Mouse (Mus musculus) large intestine, adult 2 months (tissue): ENCODE measurements around the gene 5430403G16Rik. TPM values are rescaled to one million over a fixed set of nuclear protein-coding genes. Genes with fewer than 3 reads are reported as not detected.
A peak's percentile ranks its signal among the peaks of the same experiment; 100 is the strongest.
"Not testable (repeated sequence)": the region's sequence is repeated elsewhere in the genome, so short reads cannot be mapped to it uniquely, and the experiment has no call there.

Experiments
- DNase-seq: peaks from one replicate; pipeline ENCODE4 v3.0.0-alpha.2; 2012; ENCODE audit warnings: low read depth, low spot score
- WGBS: fragments of 180-500 bp; shearing (Covaris S2); methylation state at CpG from one replicate; pipeline ENCODE4 v1.1.7; 2018; 5-methylcytosine and 5-hydroxymethylcytosine counted together
- polyA plus RNA-seq: library from polyadenylated mRNA; depleted of rRNA; stranded (reverse); fragments of >200 nt; gene quantifications from 2 replicates; pipeline ENCODE4 v1.2.3, GENCODE M21; 2012; rRNA removed

Gene 5430403G16Rik
- 0.16 and 0.18 TPM in 2 replicates for polyA plus RNA-seq

- WGBS: under 1% methylated on average over 26 of the region's 26 CpGs
- DNase-seq: peak; percentile 73
These were observed at the start of gene 5430403G16Rik for GRCm38 (mm10) chr5:109690537-109691201. Gene 5430403G16Rik (minus strand): TSS chr5:109691041.

DNA sequence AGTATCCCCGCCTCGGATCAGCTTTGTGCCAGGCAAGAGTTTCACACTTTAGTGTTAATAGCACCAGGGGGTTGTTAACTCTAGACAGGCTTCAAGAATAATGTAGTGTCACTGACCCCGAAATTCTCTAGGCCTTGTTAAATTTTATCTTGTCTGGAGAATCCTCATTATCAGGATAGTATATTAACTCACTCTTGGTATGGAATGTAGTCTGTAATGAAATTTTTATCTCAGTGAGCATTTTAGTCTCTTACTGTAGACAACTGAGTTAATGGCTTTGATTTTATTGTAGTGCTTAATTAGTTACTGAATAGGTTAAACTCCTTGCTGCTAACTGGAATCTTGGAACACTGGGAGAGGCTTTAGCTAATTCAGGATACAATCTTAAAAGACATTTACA is 26.5 kb upstream of the 5430403G16Rik start:
- WGBS: 18% methylated on average over 3 of the region's 3 CpGs
- not testable (repeated sequence) for DNase-seq

GRCm38 (mm10) chr5:109691205-109691965 is 544 bp upstream of the 5430403G16Rik start:
- WGBS: 53% methylated on average over 5 of the region's 5 CpGs
- DNase-seq: not testable (repeated sequence)

GRCm38 (mm10) chr5:109682921-109683320 is 7.9 kb downstream of the 5430403G16Rik start:
- 84% methylated on average over 4 of the region's 4 CpGs for WGBS
- DNase-seq: no peak

Other genes with a start within 250 kb of the 5430403G16Rik start
- gene Crlf2, start 132.0 kb downstream of the 5430403G16Rik start, polyA plus RNA-seq: 14.5 and 16.9 TPM in 2 replicates
- gene 4930522L14Rik, start 60.8 kb upstream of the 5430403G16Rik start, polyA plus RNA-seq: 2.4 and 2.7 TPM in 2 replicates
- gene Gm15446, start 232.4 kb upstream of the 5430403G16Rik start, polyA plus RNA-seq: 1.0 and 1.5 TPM in 2 replicates